Mouse (Mus musculus) liver, embryonic 16.5 days (tissue): Measurements from ENCODE around the gene Adgrl3. TPM values are rescaled to one million over a fixed set of nuclear protein-coding genes. Genes with fewer than 3 reads are reported as not detected.
A peak's percentile ranks its signal among the peaks of the same experiment; 100 is the strongest.

Experiments
- ATAC-seq: fragments of 200-750 bp; cut with Nextera tagmentation; 2 replicates; pipeline ENCODE4 v1.8.0; 2017; ENCODE audit warnings: low read depth, mild to moderate bottlenecking, moderate number of reproducible peaks, moderate library complexity
- H3K27ac ChIP-seq: fragments of 300-500 bp; sonication (generic); 2 replicates; pipeline ENCODE4 v1.5.1; 2014; ENCODE audit warnings: mild to moderate bottlenecking, low read length
- H3K27me3 ChIP-seq: fragments of 300-500 bp; sonication (generic); 2 replicates; pipeline ENCODE4 v1.6.1; 2014; ENCODE audit warnings: low read depth, low read length, mixed read lengths; ENCODE audit not compliant: control insufficient read depth, insufficient read depth
- H3K36me3 ChIP-seq: fragments of 300-500 bp; sonication (generic); 2 replicates; pipeline ENCODE4 v1.6.1; 2014; ENCODE audit warnings: mild to moderate bottlenecking; ENCODE audit not compliant: control insufficient read depth, insufficient read depth
- H3K4me1 ChIP-seq: fragments of 300-500 bp; sonication (generic); 2 replicates; pipeline ENCODE4 v1.6.1; 2014; ENCODE audit warnings: low read depth, low read length, mixed read lengths; ENCODE audit not compliant: control insufficient read depth
- H3K4me2 ChIP-seq: fragments of 300-500 bp; sonication (generic); 2 replicates; pipeline ENCODE4 v1.6.1; 2014; ENCODE audit warnings: low read depth, low read length, mixed read lengths
- H3K4me3 ChIP-seq: fragments of 300-500 bp; sonication (generic); 2 replicates; pipeline ENCODE4 v1.5.1; 2014; ENCODE audit warnings: low read depth, mild to moderate bottlenecking, low read length
- H3K9ac ChIP-seq: fragments of 300-500 bp; sonication (generic); 2 replicates; pipeline ENCODE4 v1.6.1; 2014; ENCODE audit warnings: low read depth, low read length
- H3K9me3 ChIP-seq: fragments of 300-500 bp; sonication (generic); replicated peaks from 2 replicates; pipeline ENCODE4 v1.6.1; 2016; ENCODE audit warnings: low read length; ENCODE audit not compliant: control insufficient read depth
- WGBS: fragments of 180-500 bp; shearing (Covaris S2); extraction: QIAGEN DNeasy Blood & Tissue Kit; methylation state at CpG from one replicate; pipeline ENCODE4 v1.1.7; 2014; ENCODE audit not compliant: insufficient replicate concordance; 5-methylcytosine and 5-hydroxymethylcytosine counted together
- polyA plus RNA-seq: library from polyadenylated mRNA; unstranded; fragments of >200 nt; fragmentation: Nextera tagmentation; extraction: Ambion mirVana; gene quantifications from 2 replicates; pipeline ENCODE4 v1.2.1, GENCODE M21; 2015

Adgrl3 gene
- polyA plus RNA-seq, 1 experiment from 2014 or later = 0.89 TPM

GRCm38 (mm10) chr5:81568743-81569142 is 548.8 kb downstream of the Adgrl3 start:
- H3K36me3 ChIP-seq = no peaks in the 10 kb centered on the region
- no peaks in the 10 kb centered on the region for H3K27me3 ChIP-seq
- no peak overlapping the region for H3K9ac ChIP-seq
- H3K4me3 ChIP-seq = no peak overlapping the region
- no peak overlapping the region for H3K27ac ChIP-seq
- no peak overlapping the region for H3K4me2 ChIP-seq
- H3K9me3 ChIP-seq = no peaks in the 10 kb centered on the region
- H3K4me1 ChIP-seq = no peaks in the 10 kb centered on the region
- WGBS = 45% methylated on average over 1 of the region's 1 CpGs
- peak; percentile 75 for ATAC-seq

GRCm38 (mm10) chr5:81582886-81583285 is 562.9 kb downstream of the Adgrl3 start:
- Histone ChIP-seq H3K4me2 (no peak overlapping the region), H3K27ac (no peak overlapping the region), H3K9me3 (no peaks in the 10 kb centered on the region), H3K36me3 (no peaks in the 10 kb centered on the region), H3K4me3 (no peak overlapping the region), H3K27me3 (no peaks in the 10 kb centered on the region), H3K9ac (no peak overlapping the region), H3K4me1 (no peaks in the 10 kb centered on the region)
- ATAC-seq = no peak
- WGBS = 78% methylated on average over 5 of the region's 5 CpGs

GRCm38 (mm10) chr5:81583425-81583824 is 563.5 kb downstream of the Adgrl3 start:
- H3K4me1 ChIP-seq = no peaks in the 10 kb centered on the region
- H3K4me2 ChIP-seq = no peak overlapping the region
- no peak overlapping the region for H3K4me3 ChIP-seq
- H3K9me3 ChIP-seq = no peaks in the 10 kb centered on the region
- 32% methylated on average over 3 of the region's 3 CpGs for WGBS
- no peak for ATAC-seq
- H3K9ac ChIP-seq = no peak overlapping the region
- no peak overlapping the region for H3K27ac ChIP-seq
- H3K36me3 ChIP-seq = no peaks in the 10 kb centered on the region
- no peaks in the 10 kb centered on the region for H3K27me3 ChIP-seq

GRCm38 (mm10) chr5:81584945-81585344 is 565.0 kb downstream of the Adgrl3 start:
- H3K9me3 ChIP-seq = no peaks in the 10 kb centered on the region
- H3K27me3 ChIP-seq = no peaks in the 10 kb centered on the region
- no peaks in the 10 kb centered on the region for H3K4me1 ChIP-seq
- WGBS = 47% methylated on average over 3 of the region's 3 CpGs
- no peak for ATAC-seq
- H3K4me2 ChIP-seq = no peak overlapping the region
- H3K4me3 ChIP-seq = no peak overlapping the region
- H3K27ac ChIP-seq = no peak overlapping the region
- no peak overlapping the region for H3K9ac ChIP-seq
- H3K36me3 ChIP-seq = no peaks in the 10 kb centered on the region

GRCm38 (mm10) chr5:81590005-81590694 is 570.2 kb downstream of the Adgrl3 start:
- no peaks in the 10 kb centered on the region for H3K36me3 ChIP-seq
- H3K9me3 ChIP-seq = no peaks in the 10 kb centered on the region
- no peak for ATAC-seq
- H3K4me3 ChIP-seq = no peak overlapping the region
- no peak overlapping the region for H3K9ac ChIP-seq
- no peak overlapping the region for H3K4me2 ChIP-seq
- WGBS = 61% methylated on average over 14 of the region's 14 CpGs
- no peaks in the 10 kb centered on the region for H3K27me3 ChIP-seq
- no peak overlapping the region for H3K27ac ChIP-seq
- no peaks in the 10 kb centered on the region for H3K4me1 ChIP-seq

- H3K36me3 ChIP-seq = no peaks in the 10 kb centered on the region
- H3K9me3 ChIP-seq = no peaks in the 10 kb centered on the region
- H3K27me3 ChIP-seq = no peaks in the 10 kb centered on the region
- ATAC-seq = no peak
- H3K9ac ChIP-seq = no peak overlapping the region
- H3K4me2 ChIP-seq = no peak overlapping the region
- H3K27ac ChIP-seq = no peak overlapping the region
- WGBS = 36% methylated on average over 3 of the region's 3 CpGs
- H3K4me1 ChIP-seq = no peaks in the 10 kb centered on the region
- H3K4me3 ChIP-seq = no peak overlapping the region
Observed at GRCm38 (mm10) chr5:81591481-81591880, 571.5 kb downstream of the Adgrl3 start.

GRCm38 (mm10) chr5:81593396-81593995 is 573.6 kb downstream of the Adgrl3 start:
- 77% methylated on average over 1 of the region's 1 CpGs for WGBS
- Histone ChIP-seq H3K4me1 (no peaks in the 10 kb centered on the region), H3K4me2 (no peak overlapping the region), H3K9ac (no peak overlapping the region), H3K4me3 (no peak overlapping the region), H3K27ac (no peak overlapping the region), H3K36me3 (no peaks in the 10 kb centered on the region), H3K27me3 (no peaks in the 10 kb centered on the region), H3K9me3 (no peaks in the 10 kb centered on the region)
- no peak for ATAC-seq

- Histone ChIP-seq H3K9ac (no peak overlapping the region), H3K36me3 (no peaks in the 10 kb centered on the region), H3K9me3 (no peaks in the 10 kb centered on the region), H3K4me3 (no peak overlapping the region), H3K4me1 (no peaks in the 10 kb centered on the region), H3K27ac (no peak overlapping the region), H3K4me2 (no peak overlapping the region), H3K27me3 (no peaks in the 10 kb centered on the region)
- no peak for ATAC-seq
- WGBS = 55% methylated on average over 6 of the region's 6 CpGs
Observed at GRCm38 (mm10) chr5:81598041-81598440, 578.1 kb downstream of the Adgrl3 start.

- 72% methylated on average over 4 of the region's 4 CpGs for WGBS
- Histone ChIP-seq H3K4me2 (no peak overlapping the region), H3K9ac (no peak overlapping the region), H3K4me3 (no peak overlapping the region), H3K4me1 (no peaks in the 10 kb centered on the region), H3K36me3 (no peaks in the 10 kb centered on the region), H3K9me3 (no peaks in the 10 kb centered on the region), H3K27me3 (no peaks in the 10 kb centered on the region), H3K27ac (no peak overlapping the region)
- ATAC-seq = no peak
Observed at GRCm38 (mm10) chr5:81602889-81603288, 583.0 kb downstream of the Adgrl3 start.
